Mouse (Mus musculus) limb, embryonic 13.5 days (tissue): ENCODE measurements around the gene Fam110a. TPM values are rescaled to one million over a fixed set of nuclear protein-coding genes. Genes with fewer than 3 reads are reported as not detected.
"Not testable (repeated sequence)": the region's sequence is repeated elsewhere in the genome, so short reads cannot be mapped to it uniquely, and the experiment has no call there.

Source experiments
- ATAC-seq: fragments of 200-750 bp; cut with Nextera tagmentation; 2 replicates; pipeline ENCODE4 v1.8.0; 2017; ENCODE audit warnings: low read depth, moderate number of reproducible peaks, moderate TSS enrichment; ENCODE audit not compliant: low FRiP score
- H3K27ac ChIP-seq: fragments of 300-500 bp; sonication (generic); 2 replicates; pipeline ENCODE4 v1.5.1; 2015; ENCODE audit warnings: inconsistent platforms, mild to moderate bottlenecking, moderate library complexity
- H3K27me3 ChIP-seq: fragments of 300-500 bp; sonication (generic); 2 replicates; pipeline ENCODE4 v1.6.1; 2015; ENCODE audit warnings: mild to moderate bottlenecking, inconsistent platforms
- H3K36me3 ChIP-seq: fragments of 300-500 bp; sonication (generic); 2 replicates; pipeline ENCODE4 v1.6.1; 2015; ENCODE audit warnings: inconsistent platforms, mild to moderate bottlenecking, moderate library complexity
- H3K4me1 ChIP-seq: fragments of 300-500 bp; sonication (generic); 2 replicates; pipeline ENCODE4 v1.6.1; 2015; ENCODE audit warnings: inconsistent platforms
- H3K4me2 ChIP-seq: fragments of 300-500 bp; sonication (generic); replicated peaks from 2 replicates; pipeline ENCODE4 v1.6.1; 2015; ENCODE audit warnings: inconsistent platforms, mild to moderate bottlenecking, moderate library complexity
- H3K4me3 ChIP-seq: fragments of 300-500 bp; sonication (generic); 2 replicates; pipeline ENCODE4 v1.5.1; 2015; ENCODE audit warnings: moderate library complexity, mild to moderate bottlenecking, inconsistent platforms
- H3K9ac ChIP-seq: fragments of 300-500 bp; sonication (generic); 2 replicates; pipeline ENCODE4 v1.6.1; 2015; ENCODE audit warnings: mild to moderate bottlenecking, inconsistent platforms
- H3K9me3 ChIP-seq: fragments of 300-500 bp; sonication (generic); 2 replicates; pipeline ENCODE4 v1.6.1; 2016; ENCODE audit warnings: inconsistent platforms
- WGBS: fragments of 180-500 bp; shearing (Covaris S2); methylation state at CpG from one replicate; pipeline ENCODE4 v1.1.7; 2015; 5-methylcytosine and 5-hydroxymethylcytosine counted together
- polyA plus RNA-seq: library from polyadenylated mRNA; unstranded; fragments of >200 nt; fragmentation: Nextera tagmentation; extraction: Ambion mirVana; gene quantifications from 2 replicates; pipeline ENCODE4 v1.2.1, GENCODE M21; 2015

Gene Fam110a
- polyA plus RNA-seq, 1 experiment from 2014 or later = 25.4 TPM

- Histone ChIP-seq H3K4me2 (no peak overlapping the region), H3K4me3 (no peak overlapping the region), H3K27me3 (no peaks in the 10 kb centered on the region), H3K36me3 (no peaks in the 10 kb centered on the region), H3K9me3 (no peaks in the 10 kb centered on the region), H3K27ac (no peak overlapping the region), H3K4me1 (0 out of 2 replicates have a peak, but pooled peaks cover 3% of the 10 kb centered on the region), H3K9ac (no peak overlapping the region)
- no peak for ATAC-seq
- whole genome bisulfite sequencing = 79% methylated on average over 9 of the region's 9 CpGs
These were observed 30.2 kb upstream of the Fam110a start for GRCm38 (mm10) chr2:152010251-152010650.

- no peak overlapping the region for H3K4me3 ChIP-seq
- H3K27ac ChIP-seq = no peak overlapping the region
- H3K27me3 ChIP-seq = no peaks in the 10 kb centered on the region; the same call in 1 of the 2 replicates
- H3K9me3 ChIP-seq = no peaks in the 10 kb centered on the region
- no peak for ATAC-seq
- no peak overlapping the region for H3K9ac ChIP-seq
- H3K4me1 ChIP-seq = 0 out of 2 replicates have a peak, but pooled peaks cover 3% of the 10 kb centered on the region
- no peaks in the 10 kb centered on the region for H3K36me3 ChIP-seq
- H3K4me2 ChIP-seq = no peak overlapping the region
- WGBS = 91% methylated on average over 15 of the region's 15 CpGs
These were observed 29.2 kb upstream of the Fam110a start for GRCm38 (mm10) chr2:152009061-152009779.

GRCm38 (mm10) chr2:152007783-152008182, 27.8 kb upstream of the Fam110a start:
- H3K4me1 ChIP-seq = 0 out of 2 replicates have a peak, but pooled peaks cover 3% of the 10 kb centered on the region
- no peaks in the 10 kb centered on the region for H3K36me3 ChIP-seq
- ATAC-seq = no peak
- no peak overlapping the region for H3K4me2 ChIP-seq
- H3K27me3 ChIP-seq = peaks cover under 1% of the 10 kb centered on the region
- H3K4me3 ChIP-seq = no peak overlapping the region
- H3K9me3 ChIP-seq = no peaks in the 10 kb centered on the region
- 59% methylated on average over 10 of the region's 10 CpGs for WGBS
- H3K9ac ChIP-seq = no peak overlapping the region
- no peak overlapping the region for H3K27ac ChIP-seq

GRCm38 (mm10) chr2:152002529-152002928, 22.5 kb upstream of the Fam110a start:
- Histone ChIP-seq H3K9me3 (no peaks in the 10 kb centered on the region), H3K9ac (no peak overlapping the region), H3K4me1 (peaks cover 5% of the 10 kb centered on the region), H3K36me3 (no peaks in the 10 kb centered on the region), H3K27ac (no peak overlapping the region), H3K27me3 (peaks cover 52% of the 10 kb centered on the region), H3K4me2 (no peak overlapping the region), H3K4me3 (no peak overlapping the region)
- 56% methylated on average over 6 of the region's 6 CpGs for WGBS
- no peak for ATAC-seq

- Histone ChIP-seq H3K4me3 (no peak overlapping the region), H3K9ac (no peak overlapping the region), H3K4me2 (no peak overlapping the region), H3K36me3 (no peaks in the 10 kb centered on the region), H3K9me3 (no peaks in the 10 kb centered on the region), H3K27ac (no peak overlapping the region), H3K4me1 (peaks cover 5% of the 10 kb centered on the region), H3K27me3 (peaks cover 68% of the 10 kb centered on the region)
- ATAC-seq = no peak
- 56% methylated on average over 6 of the region's 6 CpGs for WGBS
These were observed 20.7 kb upstream of the Fam110a start for GRCm38 (mm10) chr2:152000735-152001134.

- 55% methylated on average over 3 of the region's 3 CpGs for WGBS
- Histone ChIP-seq H3K4me1 (peaks cover 5% of the 10 kb centered on the region), H3K36me3 (no peaks in the 10 kb centered on the region), H3K9ac (0 out of 2 replicates have a peak overlapping the region, but pooled peaks have one; percentile 35), H3K4me2 (no peak overlapping the region), H3K4me3 (no peak overlapping the region), H3K27me3 (peaks cover 73% of the 10 kb centered on the region), H3K27ac (no peak overlapping the region), H3K9me3 (no peaks in the 10 kb centered on the region)
- ATAC-seq = no peak
These were observed 20.3 kb upstream of the Fam110a start for GRCm38 (mm10) chr2:152000291-152000679.

- no peak overlapping the region for H3K4me3 ChIP-seq
- no peak for ATAC-seq
- no peaks in the 10 kb centered on the region for H3K9me3 ChIP-seq
- 0 out of 2 replicates have a peak overlapping the region, but pooled peaks have one; percentile 35 for H3K9ac ChIP-seq
- no peak overlapping the region for H3K4me2 ChIP-seq
- no peaks in the 10 kb centered on the region for H3K36me3 ChIP-seq
- H3K4me1 ChIP-seq = peaks cover 9% of the 10 kb centered on the region
- WGBS = 11% methylated on average over 20 of the region's 20 CpGs
- peaks cover 77% of the 10 kb centered on the region for H3K27me3 ChIP-seq
- H3K27ac ChIP-seq = no peak overlapping the region
These were observed 19.8 kb upstream of the Fam110a start for GRCm38 (mm10) chr2:151999669-152000290.

GRCm38 (mm10) chr2:151998932-151999331, 18.9 kb upstream of the Fam110a start:
- Histone ChIP-seq H3K27me3 (peaks cover 82% of the 10 kb centered on the region), H3K4me2 (no peak overlapping the region), H3K4me3 (no peak overlapping the region), H3K9me3 (no peaks in the 10 kb centered on the region), H3K4me1 (peaks cover 15% of the 10 kb centered on the region), H3K27ac (no peak overlapping the region), H3K9ac (no peak overlapping the region), H3K36me3 (no peaks in the 10 kb centered on the region)
- no peak for ATAC-seq
- WGBS = 75% methylated on average over 4 of the region's 4 CpGs

GRCm38 (mm10) chr2:151998505-151998899, 18.5 kb upstream of the Fam110a start:
- Histone ChIP-seq H3K27me3 (peaks cover 83% of the 10 kb centered on the region), H3K4me3 (no peak overlapping the region), H3K27ac (no peak overlapping the region), H3K4me2 (no peak overlapping the region), H3K36me3 (no peaks in the 10 kb centered on the region), H3K9ac (no peak overlapping the region), H3K9me3 (no peaks in the 10 kb centered on the region), H3K4me1 (peaks cover 15% of the 10 kb centered on the region)
- ATAC-seq = no peak
- 69% methylated on average over 9 of the region's 9 CpGs for WGBS

GRCm38 (mm10) chr2:151997776-151998504, 17.9 kb upstream of the Fam110a start:
- Histone ChIP-seq H3K4me1 (peaks cover 15% of the 10 kb centered on the region), H3K27ac (no peak overlapping the region), H3K9ac (no peak overlapping the region), H3K9me3 (no peaks in the 10 kb centered on the region), H3K27me3 (peaks cover 88% of the 10 kb centered on the region), H3K36me3 (no peaks in the 10 kb centered on the region), H3K4me2 (no peak overlapping the region), H3K4me3 (no peak overlapping the region)
- ATAC-seq = no peak
- WGBS = 45% methylated on average over 8 of the region's 8 CpGs

- not testable (repeated sequence) for H3K4me2 ChIP-seq, H3K4me3 ChIP-seq, H3K9ac ChIP-seq, H3K36me3 ChIP-seq, H3K27ac ChIP-seq, H3K9me3 ChIP-seq, ATAC-seq
- Histone ChIP-seq H3K27me3 (peaks cover 83% of the 10 kb centered on the region), H3K4me1 (peaks cover 15% of the 10 kb centered on the region)
- 63% methylated on average over 2 of the region's 2 CpGs for WGBS
These were observed 17.2 kb upstream of the Fam110a start for GRCm38 (mm10) chr2:151997190-151997575.
